Mouse (Mus musculus) testis, postnatal 14 days (tissue): ENCODE data around the gene Bbs7.

Source experiments
- DNase-seq: peaks from one replicate; pipeline ENCODE4 v3.0.0; 2021; ENCODE audit warnings: low spot score

Gene Bbs7

GRCm38 (mm10) chr3:36551343-36551742 is 61.9 kb downstream of the Bbs7 start:
- DNase-seq: peak; percentile 15

- no peak for DNase-seq
Measured at GRCm38 (mm10) chr3:36544961-36545360, 68.3 kb downstream of the Bbs7 start.

- no peak for DNase-seq
Measured at GRCm38 (mm10) chr3:36541399-36541798, 71.9 kb downstream of the Bbs7 start.

GRCm38 (mm10) chr3:36540756-36541155 is 72.5 kb downstream of the Bbs7 start:
- DNase-seq: no peak

GRCm38 (mm10) chr3:36537701-36538470 is 75.4 kb downstream of the Bbs7 start:
- no peak for DNase-seq

- DNase-seq: no peak
Measured at GRCm38 (mm10) chr3:36536041-36536440, 77.2 kb downstream of the Bbs7 start.

- no peak for DNase-seq
Measured at GRCm38 (mm10) chr3:36533201-36533672, 80.0 kb downstream of the Bbs7 start.

GRCm38 (mm10) chr3:36532738-36533137 is 80.5 kb downstream of the Bbs7 start:
- no peak for DNase-seq

GRCm38 (mm10) chr3:36531979-36532542 is 81.2 kb downstream of the Bbs7 start:
- DNase-seq: no peak

GRCm38 (mm10) chr3:36531242-36531641 is 82.0 kb downstream of the Bbs7 start:
- DNase-seq: no peak

GRCm38 (mm10) chr3:36530781-36531180 is 82.5 kb downstream of the Bbs7 start:
- no peak for DNase-seq

GRCm38 (mm10) chr3:36530345-36530744 is 82.9 kb downstream of the Bbs7 start:
- DNase-seq: no peak

- DNase-seq: no peak
Measured at GRCm38 (mm10) chr3:36524466-36524865, 88.8 kb downstream of the Bbs7 start.
